In genomic region chr12:26100140-26100539, GRCm38 (mm10) we compare ENCODE assay signal across 16 mouse cellular contexts.
DNase-seq lines count a peak whose midpoint lies in the region; TF ChIP-seq lines count a peak whose summit lies in the region.
"Had no signal": no experiment of that assay in that cellular context is flagged by ENCODE, and none has a peak within 500 bp of the region (broad histone marks: within the 10 kb centered on the region; RNA-seq: fewer than 3 reads in every experiment).

No protein-coding gene starts in this region.

- intact Hi-C loops in left cerebral cortex, adult 2 months (cut with DNase I), result no loop called here
- intact Hi-C loops in left cerebral cortex, postnatal 36 days (cut with DNase I), result no loop called here

- H3K4me3 ChIP-seq in left cerebral cortex, adult 2 months, result no peak overlapping the region
- H3K4me3 ChIP-seq: embryonic facial prominence, embryonic 10.5 days; forebrain, embryonic 13.5 days; heart, adult 2 months; heart, embryonic 15.5 days; hindbrain, embryonic 15.5 days had no signal

- peak overlapping the region; percentile 53 for H3K27ac ChIP-seq in left cerebral cortex, adult 2 months
- H3K27ac ChIP-seq: embryonic facial prominence, embryonic 10.5 days; forebrain, embryonic 13.5 days; heart, adult 2 months; heart, embryonic 15.5 days; hindbrain, embryonic 15.5 days had no signal

- DNase-seq in left cerebral cortex, adult 2 months (ENCODE audit: extremely low spot score in 1 of 2, low spot score in 2 of 2), result no peak
- no peak for DNase-seq in left cerebral cortex, postnatal 36 days (ENCODE audit: low spot score in 2 of 2)
- peak; percentile 73 to 76 for DNase-seq in cerebellum, adult 18-20 months
- DNase-seq in cerebellum, adult 9-11 months, result peak; percentile 86
- DNase-seq in urinary bladder, adult 18-20 months (ENCODE audit: low spot score in 2 of 2), result no peak
- DNase-seq in frontal cortex, postnatal 36 days (ENCODE audit: low spot score in 2 of 2), result no peak
- no peak for DNase-seq in right cerebral cortex, postnatal 36 days (ENCODE audit: low spot score in 2 of 2)
- DNase-seq: adrenal gland, adult 2 months; adrenal gland, postnatal 36 days; gastrocnemius, postnatal 10 days; heart, adult 2 months; kidney, adult 2 months had no signal

- TF ChIP-seq CTCF in left cerebral cortex, adult 2 months (IDR thresholded peaks at IDR 0.05), result no peak

Comparison
In these comparisons a context has a peak if more than half of its experiments do, and no peak if none do; other contexts are left out.
1. DNase-seq: peak in cerebellum, adult 18-20 months (2 of 2) and cerebellum, adult 9-11 months (single experiment); none in left cerebral cortex, adult 2 months (0 of 2), left cerebral cortex, postnatal 36 days (0 of 2), urinary bladder, adult 18-20 months (0 of 2), frontal cortex, postnatal 36 days (0 of 2) and right cerebral cortex, postnatal 36 days (0 of 2).